Mouse (Mus musculus) small intestine, adult 2 months (tissue): ENCODE results near the gene Bmp4.

Experiments used
- CTCF ChIP-seq: fragments of 200-500 bp; IDR thresholded peaks from 2 replicates; pipeline ENCODE4 v1.5.1; 2012; ENCODE audit warnings: low read depth, mild to moderate bottlenecking, control low read depth, inconsistent platforms, low read length, moderate library complexity, mixed read lengths; ENCODE audit not compliant: insufficient replicate concordance, insufficient read length; ENCODE audit errors: extremely low read depth
- POLR2A ChIP-seq: fragments of 200-500 bp; IDR thresholded peaks from 2 replicates; pipeline ENCODE4 v1.6.1; 2012; ENCODE audit warnings: low read depth, mild to moderate bottlenecking, control low read depth, inconsistent platforms, low read length, moderate library complexity

DNA sequence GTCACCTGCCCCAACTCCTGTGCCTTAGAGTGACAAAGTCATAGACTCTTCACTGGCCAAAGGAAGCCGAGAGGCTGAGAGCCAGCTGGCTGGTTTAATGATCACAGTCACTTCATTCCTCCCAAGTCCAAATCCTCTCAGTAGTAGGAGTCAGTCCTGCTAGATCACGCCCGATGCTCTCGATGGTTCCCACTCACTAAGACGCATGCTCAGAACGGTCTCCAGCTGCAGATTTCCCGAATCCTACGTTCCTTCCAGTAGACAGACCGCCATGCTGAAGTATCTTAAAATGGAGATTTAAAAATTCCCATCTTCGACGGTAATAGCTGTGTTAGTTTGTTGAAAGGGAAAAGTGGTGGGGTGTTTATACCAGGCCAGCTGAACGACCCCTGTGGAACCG, 36.8 kb upstream of the Bmp4 start:
- TF ChIP-seq POLR2A (no peak), CTCF (no peak)
